Mouse (Mus musculus) frontal cortex, postnatal 36 days (tissue): Measurements from ENCODE around the gene Aqp7.
"Not testable (repeated sequence)": the region's sequence is repeated elsewhere in the genome, so short reads cannot be mapped to it uniquely, and the experiment has no call there.

Experiments used
- DNase-seq, 2 experiments: peaks; one replicate each; pipeline ENCODE4 v3.0.0; 2022; ENCODE audit warnings: low spot score in 2 of 2

Aqp7 gene

DNA sequence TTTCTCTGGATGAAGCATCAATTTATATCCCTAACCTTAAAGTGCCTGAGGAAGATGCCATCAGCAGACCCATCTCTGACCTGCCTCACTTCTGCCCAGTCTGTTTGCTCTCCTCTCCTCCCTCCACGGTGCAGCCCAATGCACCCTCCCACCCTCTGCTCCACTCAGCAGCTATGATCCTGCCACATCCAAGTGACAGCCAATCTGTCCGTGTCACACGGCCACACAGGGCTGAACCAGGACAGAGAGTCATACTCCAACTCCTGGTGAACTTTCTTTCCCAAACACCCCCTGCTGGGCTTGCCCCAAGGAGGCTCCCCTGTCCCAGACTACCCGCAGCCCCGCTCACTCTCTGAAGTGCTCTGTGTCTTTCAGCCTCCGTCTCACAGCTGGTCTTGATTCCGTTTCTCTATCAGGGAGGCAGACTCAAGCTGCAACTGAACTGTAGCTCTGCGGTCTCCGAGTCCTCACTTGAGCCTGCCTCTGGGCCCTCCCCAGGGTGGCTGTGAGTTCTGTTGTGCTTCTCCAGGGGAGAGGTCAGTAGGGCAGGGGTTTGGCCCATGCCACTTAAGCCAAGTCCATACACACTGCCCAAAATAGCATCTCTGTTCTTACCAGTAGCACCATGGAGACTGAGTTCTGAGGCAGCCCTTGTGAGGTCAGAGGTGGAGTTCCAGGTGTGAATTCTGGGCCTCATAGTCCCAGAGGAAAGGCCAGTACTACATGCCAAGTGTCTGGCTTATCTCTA lies at the start of gene Aqp7:
TSS of gene Aqp7 (minus strand) at position 616 of the 748 bp plus-strand sequence.
- DNase-seq = no peak

DNA sequence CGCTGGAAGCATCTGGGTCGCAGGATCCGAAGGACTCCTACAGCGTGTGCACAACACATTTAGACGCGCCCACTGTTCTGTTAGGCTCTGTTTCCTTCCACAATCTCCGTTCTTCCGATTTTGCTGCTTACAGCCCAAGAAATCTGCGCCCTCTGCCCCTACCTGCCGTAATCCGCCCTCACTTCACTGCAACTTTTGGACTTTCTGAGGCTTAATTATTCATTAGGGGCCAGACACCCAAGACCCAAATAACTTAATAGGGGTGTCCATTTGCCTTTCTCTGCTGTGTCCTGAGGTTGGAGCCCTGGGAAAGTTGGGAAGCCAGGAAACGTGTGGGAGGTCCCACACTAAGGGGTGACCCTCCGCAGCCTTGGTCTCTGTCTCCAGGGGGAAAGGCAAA lies 49.4 kb upstream of the Aqp7 start:
- no peak for DNase-seq

DNA sequence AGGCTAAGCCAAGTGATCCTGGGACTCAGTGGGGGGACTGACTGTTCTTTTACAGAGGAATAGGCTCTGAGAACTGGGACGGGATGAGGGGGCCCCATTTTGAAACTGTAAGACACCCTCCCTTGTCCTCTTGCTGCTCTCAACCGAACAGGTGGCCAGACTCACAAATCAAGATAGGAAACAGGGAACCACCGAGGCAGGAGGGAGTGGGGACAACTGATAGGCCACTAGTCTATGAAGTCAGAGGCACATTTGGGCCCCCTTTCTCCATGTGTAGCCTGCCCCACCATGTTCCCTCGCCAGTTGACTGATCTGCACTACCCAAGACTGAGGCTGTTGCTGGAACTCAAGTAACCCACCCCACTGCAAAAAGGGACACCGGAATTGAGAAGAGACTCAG lies 48.9 kb upstream of the Aqp7 start:
- no peak for DNase-seq

DNA sequence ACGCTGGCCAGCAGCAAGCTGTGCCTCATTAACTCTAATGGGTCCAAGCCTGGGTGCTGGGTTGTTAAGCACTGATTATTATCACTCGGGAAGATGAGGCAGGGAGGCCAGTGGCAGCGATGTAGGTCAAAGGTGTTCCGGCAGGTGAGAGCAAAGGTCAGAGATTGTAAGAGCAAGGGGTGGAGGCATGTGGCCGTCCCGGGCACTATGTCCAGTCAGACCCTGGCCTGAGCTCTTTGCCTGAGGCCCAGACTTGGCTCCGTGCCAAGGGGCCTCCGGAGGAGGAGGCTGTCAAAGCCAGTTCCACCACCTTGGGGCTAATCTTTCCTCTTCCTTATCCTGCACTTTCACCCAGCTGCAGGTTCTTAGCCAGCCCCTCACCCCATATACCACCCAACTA lies 48.2 kb upstream of the Aqp7 start:
- DNase-seq = no peak

DNA sequence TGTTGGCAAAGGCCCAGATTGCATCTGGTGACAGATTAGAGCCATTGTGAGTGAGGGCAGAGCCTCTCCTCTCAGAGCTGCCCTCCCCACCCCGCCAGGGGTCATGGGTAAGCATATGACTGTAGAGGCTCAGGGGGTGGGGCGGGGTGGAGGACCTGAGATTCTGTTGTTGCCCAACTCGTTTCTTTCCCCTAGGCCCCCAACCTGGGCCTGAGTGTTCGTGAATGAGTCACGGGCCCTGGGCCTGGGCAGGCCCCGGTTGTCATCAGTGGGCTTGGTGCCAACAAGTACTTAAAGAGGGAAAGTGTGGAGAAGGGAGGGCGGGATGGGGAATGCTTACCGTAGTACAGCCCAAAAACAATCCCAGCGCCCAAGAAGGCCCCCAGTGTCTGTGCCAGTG lies 46.4 kb upstream of the Aqp7 start:
- DNase-seq = no peak

DNA sequence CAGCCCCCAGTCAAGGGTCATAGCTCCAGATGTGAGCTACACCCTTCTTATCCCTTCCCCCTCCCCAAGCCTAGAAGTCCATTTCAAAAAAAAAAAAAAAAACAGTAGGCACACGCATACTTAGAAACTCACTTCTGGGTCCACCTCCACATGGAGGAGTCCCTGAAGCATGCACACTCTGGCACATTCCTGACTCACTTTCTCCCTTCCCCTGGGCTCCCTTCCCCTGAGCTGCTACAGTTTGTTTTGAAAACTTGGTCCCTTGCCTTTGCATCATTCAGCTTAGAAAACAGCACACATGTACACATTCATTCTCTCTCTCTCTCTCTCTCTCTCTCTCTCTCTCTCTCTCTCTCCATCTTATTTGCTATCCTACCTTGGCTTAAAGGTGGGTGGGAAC lies 45.0 kb upstream of the Aqp7 start:
- DNase-seq = no peak

DNA sequence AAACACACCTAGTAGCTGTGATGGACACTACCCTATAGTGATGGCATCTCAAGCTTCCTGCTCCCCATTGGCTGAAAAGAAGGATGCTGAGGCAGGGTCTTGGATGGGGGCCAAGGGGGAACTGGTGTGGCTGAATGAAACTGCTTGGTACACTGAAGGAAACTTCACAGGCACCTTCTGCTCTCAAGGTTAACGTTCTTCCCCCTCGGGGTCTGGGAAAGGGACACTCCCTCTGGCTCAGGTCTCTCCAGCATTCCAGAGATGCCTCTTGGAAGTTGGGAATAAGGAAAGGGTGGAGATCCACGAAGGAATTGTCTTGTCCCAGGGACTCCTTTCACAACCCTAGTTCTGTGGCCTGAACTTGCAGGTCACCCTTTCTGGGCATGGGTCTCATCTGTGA lies 43.5 kb upstream of the Aqp7 start:
- DNase-seq = no peak

DNA sequence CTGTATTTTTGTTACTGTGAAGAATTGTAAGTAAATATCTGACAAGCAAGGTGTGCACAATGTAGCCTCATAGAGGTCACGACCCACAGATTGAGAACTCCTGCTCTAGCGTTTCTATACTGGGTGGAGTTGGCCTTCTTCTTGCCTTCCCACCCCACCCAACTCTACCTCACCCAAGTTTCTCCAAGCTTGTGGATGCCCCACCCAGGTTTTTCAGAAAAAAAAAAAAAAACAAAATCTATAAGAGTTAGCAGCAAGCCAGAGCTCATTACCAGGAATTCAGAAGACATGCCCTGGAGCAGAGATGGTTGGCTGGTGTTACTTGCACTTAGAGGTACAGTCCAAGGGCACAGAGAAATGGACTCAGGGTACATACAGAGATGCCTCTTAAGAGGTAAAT lies 41.8 kb upstream of the Aqp7 start:
- no peak for DNase-seq

DNA sequence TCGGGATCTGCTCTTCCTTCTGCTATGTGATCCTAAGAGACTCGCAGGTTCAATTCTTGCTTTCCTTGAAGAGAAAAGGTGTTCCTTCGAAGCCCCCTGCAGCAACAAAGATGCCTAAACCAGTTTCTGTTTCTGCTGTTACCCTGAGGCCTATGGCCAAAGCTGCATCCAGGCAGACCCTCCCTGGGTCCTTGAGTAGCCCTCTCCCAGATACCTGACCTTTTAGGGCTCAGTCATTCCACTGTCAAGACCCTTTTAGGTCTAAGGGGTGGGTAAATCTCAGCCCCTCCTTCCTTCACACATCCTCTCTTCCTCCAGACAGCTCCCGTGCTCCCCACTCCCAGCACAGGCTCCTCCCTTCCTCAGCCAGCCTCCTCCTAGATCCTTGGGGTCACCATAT lies 41.2 kb upstream of the Aqp7 start:
- no peak for DNase-seq

DNA sequence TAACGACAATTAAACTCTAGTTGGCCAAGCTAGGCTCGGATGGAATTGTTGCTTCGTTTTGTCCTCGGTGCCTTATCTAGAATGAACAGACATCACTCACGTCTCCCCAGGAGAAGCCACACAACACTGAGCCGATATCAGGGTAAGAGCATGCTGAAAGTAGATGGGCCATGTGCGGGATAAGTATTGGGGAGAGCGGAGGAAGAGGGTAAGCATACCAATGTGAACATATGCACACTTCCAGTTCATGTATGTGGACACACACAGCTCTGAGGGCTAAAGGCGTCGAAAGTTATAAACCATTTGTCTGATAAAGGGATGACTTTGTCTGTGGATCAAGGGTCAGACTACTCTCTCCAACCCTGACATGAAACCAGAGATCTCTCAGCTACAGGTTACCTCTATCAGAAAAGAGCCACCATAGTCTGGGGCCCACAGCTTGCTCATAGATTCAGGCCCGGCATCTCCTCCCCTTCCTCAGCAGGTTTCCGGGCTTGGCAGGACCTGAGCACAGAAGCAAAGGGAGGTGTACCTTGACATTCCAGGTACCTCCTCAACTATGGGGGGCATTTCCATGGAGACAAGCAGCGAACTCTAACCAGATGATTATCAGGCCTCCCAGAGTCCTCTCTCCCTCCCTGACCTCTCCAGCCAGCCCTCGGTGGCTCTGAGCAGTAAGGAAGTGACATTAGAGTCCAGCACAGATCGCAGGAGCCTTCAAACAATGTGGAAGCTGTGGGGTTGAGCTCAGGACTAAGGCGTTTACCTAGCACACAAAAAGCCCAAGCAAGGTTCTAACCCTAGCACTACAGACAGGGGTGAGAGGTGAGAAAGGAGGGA lies 39.7 kb upstream of the Aqp7 start:
- no peak for DNase-seq

DNA sequence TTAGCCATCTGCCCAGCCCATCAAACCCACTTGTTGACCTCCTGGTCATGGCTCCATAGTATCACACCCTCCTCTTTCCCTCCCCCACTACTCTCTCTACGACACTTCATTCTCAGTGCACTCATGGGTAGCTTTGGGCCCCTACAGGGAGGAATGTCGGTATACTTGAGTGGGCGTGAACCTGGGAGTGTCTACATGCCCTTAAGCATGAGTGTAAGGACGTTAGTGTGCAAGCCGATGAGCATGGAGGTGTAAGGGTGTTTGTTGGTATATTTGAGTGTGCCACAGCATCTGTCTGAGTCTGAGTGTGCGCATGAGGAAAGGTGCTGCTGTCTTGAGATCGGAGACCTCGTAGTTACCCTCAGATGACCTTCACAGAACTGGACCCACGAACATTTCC lies 39.0 kb upstream of the Aqp7 start:
- DNase-seq = no peak

DNA sequence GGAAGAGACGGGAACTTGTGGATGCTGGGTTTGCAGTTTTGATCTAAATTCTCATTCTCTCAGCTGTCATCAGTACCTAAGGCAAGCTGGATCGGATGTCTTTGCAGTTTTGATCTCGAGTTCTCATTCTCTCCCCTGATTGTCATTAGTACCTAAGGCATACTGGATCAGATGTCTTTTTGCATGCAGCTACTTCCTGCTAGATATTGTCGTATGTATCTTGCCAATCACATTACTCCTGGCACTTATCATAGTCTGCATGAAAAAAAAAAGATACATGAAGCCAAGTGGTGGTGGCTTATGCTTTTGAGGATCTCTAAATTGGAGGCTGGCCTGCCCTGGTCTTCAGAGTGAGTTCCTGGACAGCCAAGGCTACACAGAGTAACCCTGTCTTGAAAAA lies 36.9 kb upstream of the Aqp7 start:
- DNase-seq = no peak

DNA sequence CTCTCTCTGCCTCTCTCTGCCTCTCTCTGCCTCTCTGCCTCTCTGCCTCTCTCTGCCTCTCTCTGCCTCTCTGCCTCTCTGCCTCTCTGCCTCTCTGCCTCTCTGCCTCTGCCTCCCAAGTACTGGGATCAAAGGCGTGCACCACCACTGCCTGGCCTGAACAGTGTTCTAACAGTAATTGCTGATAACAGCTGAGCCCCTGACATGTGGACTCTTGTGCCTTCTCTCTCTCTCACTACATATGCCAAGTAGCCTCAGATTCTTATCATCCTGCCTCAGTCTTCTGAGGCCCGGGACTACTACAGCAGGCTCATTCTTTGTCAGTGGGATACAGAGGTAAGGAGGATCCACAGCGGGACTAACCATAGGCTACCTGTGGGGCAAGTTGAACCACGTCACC lies 34.9 kb upstream of the Aqp7 start:
- DNase-seq = not testable (repeated sequence)

DNA sequence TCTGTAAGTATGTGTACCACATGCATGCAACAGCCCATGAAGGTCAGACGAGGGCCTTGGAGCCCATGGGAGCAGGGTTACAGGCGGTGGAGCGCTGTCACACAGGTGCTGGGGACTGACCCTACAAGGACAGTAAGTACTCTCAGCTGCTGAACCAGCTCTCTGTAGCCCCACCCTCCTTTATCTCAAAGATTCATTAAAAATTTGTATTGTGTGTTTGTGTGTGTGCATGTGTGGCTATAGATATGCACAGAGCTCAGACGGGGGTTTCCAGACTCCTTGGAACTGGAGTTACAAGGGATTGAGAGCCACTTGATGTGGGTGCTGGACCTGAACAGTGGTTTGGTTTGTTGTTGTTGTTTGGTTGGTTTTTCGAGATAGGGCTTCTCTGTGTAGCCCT lies 33.8 kb upstream of the Aqp7 start:
- DNase-seq = no peak

DNA sequence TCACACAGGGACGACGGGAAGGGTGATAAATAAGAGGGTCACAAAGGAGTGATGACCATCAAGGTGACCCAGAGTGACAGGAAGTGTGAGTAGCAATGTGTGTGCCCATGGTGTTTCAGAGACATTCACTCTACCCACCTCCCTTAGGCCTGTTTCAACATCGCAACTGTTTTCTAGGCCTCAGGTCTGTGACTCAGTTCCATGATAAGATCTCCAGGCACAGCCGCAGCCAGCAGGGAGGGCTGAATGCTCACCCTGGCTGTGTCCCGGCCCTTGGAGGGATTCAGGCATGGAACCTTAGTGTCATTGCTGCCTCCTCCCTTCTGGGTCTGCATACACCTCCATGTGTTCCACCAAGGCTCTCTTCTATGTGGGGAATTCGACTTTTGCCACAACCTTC lies 30.8 kb upstream of the Aqp7 start:
- no peak for DNase-seq

DNA sequence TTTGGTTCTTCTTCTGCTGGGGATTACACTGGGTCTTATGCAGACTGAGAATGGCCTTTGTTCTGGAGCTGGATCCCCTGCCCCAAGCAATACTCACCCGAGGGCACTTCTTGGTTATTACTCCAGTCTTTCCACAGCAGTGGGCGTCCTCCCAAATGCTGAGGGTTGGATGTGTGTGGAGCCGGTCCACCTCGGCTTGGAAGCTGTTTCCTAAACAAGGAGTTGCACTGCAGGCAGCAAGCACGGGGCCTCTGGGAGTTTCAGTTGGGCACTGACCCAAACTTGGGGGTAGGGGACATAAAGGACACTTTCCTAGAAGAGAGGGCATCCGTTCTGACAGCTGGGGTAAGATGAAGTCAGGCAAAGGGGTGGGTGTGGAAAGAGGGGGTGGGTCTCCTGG lies 26.5 kb upstream of the Aqp7 start:
- no peak for DNase-seq

DNA sequence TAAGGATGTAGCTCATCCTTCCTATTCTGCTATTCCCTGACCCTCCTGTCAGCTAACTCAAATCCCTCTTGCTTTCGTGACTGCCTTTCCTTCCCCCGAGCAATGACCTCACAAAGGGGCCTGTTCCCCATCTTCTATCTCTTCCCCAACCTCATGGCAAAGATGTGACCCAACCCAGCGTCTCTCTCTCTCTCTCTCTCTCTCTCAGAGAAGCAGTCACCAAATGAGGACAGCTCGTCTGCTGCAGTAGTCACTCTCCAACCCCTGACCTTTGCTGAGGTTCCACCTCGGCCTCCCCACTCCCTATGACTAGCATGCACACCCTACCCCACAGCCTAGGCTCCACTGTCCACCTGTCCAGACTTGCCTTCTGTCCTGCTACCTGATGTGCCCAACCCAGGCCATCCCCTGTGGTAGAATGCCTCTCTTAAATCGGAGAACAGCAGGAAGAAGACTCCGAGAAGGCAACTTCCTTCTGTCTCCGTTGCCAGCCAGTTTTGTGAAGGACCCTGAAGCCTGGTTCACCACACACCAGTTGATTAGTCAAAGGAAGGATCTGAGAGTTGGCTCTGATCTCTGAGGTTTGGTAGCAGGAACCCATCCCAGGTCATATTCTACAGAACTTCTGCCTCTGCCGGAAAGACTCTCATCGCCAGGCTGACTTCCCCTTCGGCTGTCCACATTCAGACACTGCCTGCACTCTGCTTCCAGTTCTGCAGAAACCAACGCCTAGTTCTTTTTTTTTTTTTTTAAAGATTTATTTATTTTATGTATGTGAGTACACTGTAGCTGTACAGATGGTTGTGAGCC lies 25.3 kb upstream of the Aqp7 start:
- DNase-seq = no peak

DNA sequence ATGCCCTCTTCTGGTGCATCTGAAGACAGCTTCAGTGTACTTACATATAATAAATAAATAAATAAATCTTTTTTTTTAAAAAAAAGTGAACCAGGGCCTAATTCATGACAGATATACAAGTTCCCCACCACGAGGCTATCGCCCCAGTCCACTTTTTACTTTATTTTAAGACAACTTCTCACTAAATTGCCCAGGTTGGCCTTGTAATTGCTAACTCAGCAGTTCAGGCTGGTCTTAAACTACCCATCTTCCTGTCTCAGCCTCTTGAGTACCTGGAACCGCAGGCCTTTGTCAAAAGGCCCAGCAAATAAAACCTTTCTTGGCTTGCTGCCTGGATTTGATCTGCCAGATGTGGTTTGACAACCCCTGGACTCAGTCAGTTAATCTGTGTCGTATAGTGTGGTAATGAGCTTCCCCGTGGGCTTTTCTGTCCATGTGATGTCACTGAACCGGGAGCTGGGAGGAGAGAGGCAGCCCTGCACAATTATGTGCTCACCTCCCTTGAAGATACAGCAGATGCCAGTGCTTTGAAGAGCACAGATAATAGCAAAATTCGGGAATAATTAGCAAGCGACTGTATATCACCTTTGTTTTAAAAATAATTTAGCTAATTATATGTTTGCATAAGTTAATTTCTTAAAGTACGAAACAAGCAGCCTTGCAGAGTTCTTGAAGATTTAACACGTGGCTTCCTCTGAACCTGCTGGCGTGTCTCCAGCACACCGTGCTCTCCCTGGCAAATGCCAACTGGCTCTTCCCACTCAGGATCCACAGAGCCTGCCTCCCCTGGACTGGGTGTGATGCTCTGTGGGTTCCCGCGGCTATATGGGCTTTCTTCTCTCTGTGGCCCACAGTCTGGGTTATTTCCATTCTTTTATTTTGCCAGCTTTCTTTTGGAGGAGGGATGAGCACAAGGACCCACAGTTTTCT lies 23.8 kb upstream of the Aqp7 start:
- no peak for DNase-seq

DNA sequence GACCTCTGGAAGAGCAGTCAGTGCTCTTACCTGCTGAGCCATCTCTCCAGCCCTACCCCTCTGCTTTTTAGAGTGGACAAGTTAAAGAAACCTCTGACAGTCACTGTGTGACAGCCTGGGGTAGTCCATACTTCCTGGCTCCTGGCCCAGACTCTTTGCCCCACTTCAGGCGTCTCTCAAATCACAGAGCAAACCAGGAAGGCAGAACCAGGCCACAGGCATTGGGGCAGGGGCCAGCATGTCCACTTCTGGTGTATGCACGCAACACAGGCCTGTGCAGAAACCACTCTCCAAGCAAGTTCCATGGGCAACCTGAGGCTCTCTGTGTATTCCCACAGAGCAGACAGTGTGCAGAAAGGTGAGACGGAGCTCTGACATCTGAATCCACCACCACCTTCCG lies 17.3 kb upstream of the Aqp7 start:
- no peak for DNase-seq

DNA sequence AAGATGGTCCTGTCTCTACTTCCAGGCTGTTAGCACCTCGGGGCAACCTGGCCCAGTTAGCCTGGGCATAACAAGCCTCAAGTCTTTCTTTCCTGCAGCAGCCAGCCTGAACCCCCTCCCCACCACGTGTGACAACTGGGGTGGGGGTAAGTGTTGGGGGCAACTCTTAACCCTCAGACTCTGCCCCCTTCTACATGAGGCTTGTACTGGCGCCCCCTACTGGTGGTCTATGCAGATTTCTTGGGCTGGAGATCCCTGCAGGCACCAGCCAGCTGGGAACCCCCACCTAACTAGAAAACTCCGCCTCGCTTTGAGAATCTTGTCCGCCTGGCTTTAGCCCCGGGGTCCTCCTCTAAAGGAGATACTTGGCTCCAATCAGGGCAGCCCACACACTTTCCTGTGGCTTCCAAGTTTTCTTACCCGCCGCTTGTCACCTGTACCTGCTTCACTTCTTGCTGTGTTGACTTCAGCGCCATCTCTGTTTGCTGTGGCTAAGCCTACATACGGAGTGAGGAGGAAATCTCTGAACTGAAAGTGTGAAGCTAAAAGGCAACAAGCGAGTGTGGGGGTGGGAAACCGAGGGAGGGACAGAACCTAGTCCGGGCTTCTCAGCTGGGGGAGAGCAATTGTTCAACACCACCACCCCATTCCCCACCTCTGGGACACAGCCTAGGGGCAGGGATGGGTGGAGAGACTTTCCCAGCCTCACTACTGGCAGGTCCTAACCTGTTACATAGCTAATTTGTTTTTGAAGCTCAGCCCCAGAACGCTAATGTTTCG lies 16.1 kb upstream of the Aqp7 start:
- DNase-seq = no peak

DNA sequence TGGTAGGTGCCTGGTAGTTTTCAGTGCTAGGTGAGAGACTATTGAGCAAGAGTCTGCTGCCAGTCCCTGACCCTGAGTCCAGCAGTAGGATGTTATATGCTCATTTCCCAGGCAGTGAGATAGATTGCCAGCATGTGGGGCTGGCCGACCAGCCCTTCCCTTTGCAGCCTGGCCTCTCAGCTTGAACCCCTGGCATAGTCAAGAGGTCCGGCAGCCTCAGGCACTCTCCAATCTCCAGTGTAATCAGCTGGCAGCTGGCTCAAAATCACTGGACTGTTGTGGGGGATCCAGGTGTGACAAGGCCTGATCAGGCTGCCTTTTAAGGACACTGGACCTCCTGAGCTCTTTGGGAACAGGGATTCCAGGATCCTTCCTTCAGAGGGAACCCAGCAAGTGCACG lies 15.4 kb upstream of the Aqp7 start:
- no peak for DNase-seq
